In the genomic region with DNA sequence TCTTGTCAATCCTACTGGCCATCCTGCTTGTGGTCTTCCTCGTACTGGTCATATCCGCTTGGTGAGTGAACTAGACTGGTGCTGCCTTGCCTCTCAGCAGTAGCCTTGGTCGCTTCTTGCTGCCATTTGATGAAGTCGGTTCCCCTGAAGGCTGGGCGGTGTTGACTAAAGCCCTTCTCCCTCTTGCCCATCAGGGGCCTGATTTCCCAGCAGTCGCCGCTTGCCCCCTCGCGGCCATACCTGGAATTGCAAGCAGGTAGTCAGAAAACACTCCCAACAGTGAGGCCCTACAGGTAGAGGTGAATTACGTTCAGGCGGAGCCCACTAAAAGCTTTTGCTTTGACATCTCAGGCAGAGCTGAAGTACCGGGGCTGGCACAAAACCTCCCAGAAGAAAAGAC, we compare ENCODE assay signal across 9 mouse cellular contexts. TPM values are rescaled to one million over a fixed set of nuclear protein-coding genes. Genes with fewer than 3 reads are reported as not detected.
DNase-seq lines count a peak whose midpoint lies in the region; ATAC-seq and TF ChIP-seq lines count a peak whose summit lies in the region.
"Had no signal": no experiment of that assay in that cellular context is flagged by ENCODE, and none has a peak within 500 bp of the region (broad histone marks: within the 10 kb centered on the region; RNA-seq: fewer than 3 reads in every experiment).

No protein-coding gene starts in this region.

- H3K4me3 ChIP-seq in liver, embryonic 12.5 days, result no peak overlapping the region
- H3K4me3 ChIP-seq in kidney, embryonic 15.5 days (replicated peaks), result no peak overlapping the region
- H3K4me3 ChIP-seq in liver, embryonic 13.5 days (replicated peaks), result no peak overlapping the region
- no peak overlapping the region for H3K4me3 ChIP-seq in thymus, adult 2 months (ENCODE audit: control insufficient read depth, insufficient read depth, low read length)
- H3K4me3 ChIP-seq: embryonic facial prominence, embryonic 15.5 days had no signal

- H3K27me3 ChIP-seq in liver, embryonic 12.5 days (replicated peaks), result peaks cover 51% of the 10 kb centered on the region
- H3K27me3 ChIP-seq in kidney, embryonic 15.5 days, result no peaks in the 10 kb centered on the region
- H3K27me3 ChIP-seq in liver, embryonic 13.5 days, result peaks cover 38% of the 10 kb centered on the region
- no peaks in the 10 kb centered on the region for H3K27me3 ChIP-seq in thymus, adult 2 months (ENCODE audit: control insufficient read depth, insufficient read depth, low read length)

- H3K36me3 ChIP-seq in liver, embryonic 12.5 days, result no peaks in the 10 kb centered on the region
- no peaks in the 10 kb centered on the region for H3K36me3 ChIP-seq in kidney, embryonic 15.5 days
- no peaks in the 10 kb centered on the region for H3K36me3 ChIP-seq in liver, embryonic 13.5 days
- H3K36me3 ChIP-seq in thymus, adult 2 months (ENCODE audit: control insufficient read depth, insufficient read depth, low read length), result no peaks in the 10 kb centered on the region
- H3K36me3 ChIP-seq: embryonic facial prominence, embryonic 15.5 days had no signal

- TF ChIP-seq CTCF in thymus, adult 2 months (IDR thresholded peaks at IDR 0.05; ENCODE audit: borderline replicate concordance, control insufficient read depth, extremely low read depth, insufficient read depth, low read length, poor library complexity), result peak; percentile 86; the same call in 1 of the 2 replicates

- H3K4me1 ChIP-seq in liver, embryonic 12.5 days, result no peaks in the 10 kb centered on the region
- peaks cover 18% of the 10 kb centered on the region for H3K4me1 ChIP-seq in kidney, embryonic 15.5 days
- no peaks in the 10 kb centered on the region for H3K4me1 ChIP-seq in liver, embryonic 13.5 days (replicated peaks)
- no peaks in the 10 kb centered on the region for H3K4me1 ChIP-seq in thymus, adult 2 months (replicated peaks; ENCODE audit: control insufficient read depth, insufficient read depth, low read length)

- no peak overlapping the region for H3K4me2 ChIP-seq in liver, embryonic 12.5 days
- no peak overlapping the region for H3K4me2 ChIP-seq in kidney, embryonic 15.5 days
- no peak overlapping the region for H3K4me2 ChIP-seq in liver, embryonic 13.5 days
- H3K4me2 ChIP-seq: embryonic facial prominence, embryonic 15.5 days had no signal

- no peak overlapping the region for H3K9ac ChIP-seq in liver, embryonic 12.5 days
- H3K9ac ChIP-seq in kidney, embryonic 15.5 days, result no peak overlapping the region; the same call in 1 of the 2 replicates
- no peak overlapping the region for H3K9ac ChIP-seq in liver, embryonic 13.5 days
- H3K9ac ChIP-seq: embryonic facial prominence, embryonic 15.5 days had no signal

- DNase-seq in liver, result peak; percentile 73
- DNase-seq in cerebellum, adult 11-12 months, result peak; percentile 48
- DNase-seq in gastrocnemius, postnatal 10 days, result peak; percentile 89
- DNase-seq in liver, embryonic 13.5 days, result peak; percentile 39
- DNase-seq in ovary, adult 18-20 months (ENCODE audit: low spot score), result peak; percentile 43
- peak; percentile 76 for DNase-seq in thymus, adult 2 months

- no peak for TF ChIP-seq POLR2A in thymus, adult 2 months (IDR thresholded peaks at IDR 0.05; ENCODE audit: control insufficient read depth, extremely low read depth, insufficient read depth, low read length, poor library complexity)

- no peak overlapping the region for H3K27ac ChIP-seq in liver, embryonic 12.5 days
- H3K27ac ChIP-seq in kidney, embryonic 15.5 days, result no peak overlapping the region
- H3K27ac ChIP-seq in liver, embryonic 13.5 days, result no peak overlapping the region
- no peak overlapping the region for H3K27ac ChIP-seq in thymus, adult 2 months (ENCODE audit: control insufficient read depth, insufficient read depth, low read length)
- H3K27ac ChIP-seq: embryonic facial prominence, embryonic 15.5 days had no signal

- 7% methylated on average over 12 of the region's 12 CpGs for WGBS in liver, embryonic 12.5 days (ENCODE audit: insufficient replicate concordance)
- 11% methylated on average over 12 of the region's 12 CpGs for WGBS in kidney, embryonic 15.5 days
- 9% methylated on average over 12 of the region's 12 CpGs for WGBS in liver, embryonic 13.5 days (ENCODE audit: insufficient replicate concordance)
- 24% methylated on average over 12 of the region's 12 CpGs for WGBS in thymus, adult 2 months

- H3K9me3 ChIP-seq in liver, embryonic 12.5 days (replicated peaks), result no peaks in the 10 kb centered on the region
- H3K9me3 ChIP-seq in kidney, embryonic 15.5 days (replicated peaks), result no peaks in the 10 kb centered on the region
- H3K9me3 ChIP-seq in liver, embryonic 13.5 days (replicated peaks), result no peaks in the 10 kb centered on the region
- H3K9me3 ChIP-seq: embryonic facial prominence, embryonic 15.5 days had no signal

- no peak for ATAC-seq in liver, embryonic 12.5 days
- 0 out of 2 replicates have a peak, but pooled peaks have one; percentile 68 for ATAC-seq in kidney, embryonic 15.5 days (replicated peaks; ENCODE audit: low FRiP score)
- ATAC-seq in liver, embryonic 13.5 days (ENCODE audit: low read depth), result no peak

RNA-seq across cellular contexts. Expression of a gene that starts 7.3 kb away (rescaled TPM):
- 0.13 and 0.14 TPM in 2 replicates for polyA plus RNA-seq in liver, embryonic 12.5 days (2016; fragmentation: Nextera tagmentation; extraction: Ambion mirVana)
- total RNA-seq in gastrocnemius, postnatal 10 days (2021), result not detected
- 2.8 and 3.2 TPM in 2 replicates for polyA plus RNA-seq in kidney, embryonic 15.5 days (2015; fragmentation: Nextera tagmentation; extraction: Ambion mirVana)
- polyA plus RNA-seq in liver, embryonic 13.5 days (2015; fragmentation: Nextera tagmentation; extraction: Ambion mirVana), result 0.17 and 0.21 TPM in 2 replicates
- polyA plus RNA-seq in thymus, adult 2 months (2012; rRNA removed), result 0.64 and 1.3 TPM in 2 replicates

RNA-seq across cellular contexts. Expression of a gene that starts 22.1 kb away (rescaled TPM):
- polyA plus RNA-seq in liver, embryonic 12.5 days (2016; fragmentation: Nextera tagmentation; extraction: Ambion mirVana), result 1.5 and 1.6 TPM in 2 replicates
- 10 to 100 TPM; 12.9 to 20.5 TPM for total RNA-seq in gastrocnemius, postnatal 10 days (2021)
- 15.4 and 18.5 TPM in 2 replicates for polyA plus RNA-seq in kidney, embryonic 15.5 days (2015; fragmentation: Nextera tagmentation; extraction: Ambion mirVana)
- polyA plus RNA-seq in liver, embryonic 13.5 days (2015; fragmentation: Nextera tagmentation; extraction: Ambion mirVana), result 1.0 and 1.4 TPM in 2 replicates
- 30.9 and 37.5 TPM in 2 replicates for polyA plus RNA-seq in thymus, adult 2 months (2012; rRNA removed)

RNA-seq across cellular contexts. Expression of a gene that starts 23.3 kb away (rescaled TPM):
- 6.9 TPM in 2 replicates for polyA plus RNA-seq in liver, embryonic 12.5 days (2016; fragmentation: Nextera tagmentation; extraction: Ambion mirVana)
- total RNA-seq in gastrocnemius, postnatal 10 days (2021), result under 1 TPM in 1 of 2 experiments, not detected in 1; 0.14 TPM
- polyA plus RNA-seq in kidney, embryonic 15.5 days (2015; fragmentation: Nextera tagmentation; extraction: Ambion mirVana), result 2.6 and 5.9 TPM in 2 replicates
- polyA plus RNA-seq in liver, embryonic 13.5 days (2015; fragmentation: Nextera tagmentation; extraction: Ambion mirVana), result 3.4 and 3.8 TPM in 2 replicates
- polyA plus RNA-seq in thymus, adult 2 months (2012; rRNA removed), result 6.1 and 16.1 TPM in 2 replicates

RNA-seq across cellular contexts. Expression of a gene that starts 54.9 kb away (rescaled TPM):
- 186 and 191 TPM in 2 replicates for polyA plus RNA-seq in liver, embryonic 12.5 days (2016; fragmentation: Nextera tagmentation; extraction: Ambion mirVana)
- 10 to 100 TPM; 71.2 to 75.6 TPM for total RNA-seq in gastrocnemius, postnatal 10 days (2021)
- 249 and 260 TPM in 2 replicates for polyA plus RNA-seq in kidney, embryonic 15.5 days (2015; fragmentation: Nextera tagmentation; extraction: Ambion mirVana)
- 171 and 189 TPM in 2 replicates for polyA plus RNA-seq in liver, embryonic 13.5 days (2015; fragmentation: Nextera tagmentation; extraction: Ambion mirVana)
- polyA plus RNA-seq in thymus, adult 2 months (2012; rRNA removed), result 81.9 and 89.4 TPM in 2 replicates

Comparison
In these comparisons a context has a peak if more than half of its experiments do, and no peak if none do; other contexts are left out.
1. DNase-seq: peak in every context shown above with its lines; median percentile 89 in gastrocnemius, postnatal 10 days; 76 in thymus, adult 2 months; 73 in liver; 48 in cerebellum, adult 11-12 months; 43 in ovary, adult 18-20 months; 39 in liver, embryonic 13.5 days.